Mouse (Mus musculus): ENCODE results near the gene Bcar3. TPM values are rescaled to one million over a fixed set of nuclear protein-coding genes. Genes with fewer than 3 reads are reported as not detected.

Bcar3 gene
- polyA plus RNA-seq, 1 experiment from 2014 or later, result 33.8 TPM

DNA sequence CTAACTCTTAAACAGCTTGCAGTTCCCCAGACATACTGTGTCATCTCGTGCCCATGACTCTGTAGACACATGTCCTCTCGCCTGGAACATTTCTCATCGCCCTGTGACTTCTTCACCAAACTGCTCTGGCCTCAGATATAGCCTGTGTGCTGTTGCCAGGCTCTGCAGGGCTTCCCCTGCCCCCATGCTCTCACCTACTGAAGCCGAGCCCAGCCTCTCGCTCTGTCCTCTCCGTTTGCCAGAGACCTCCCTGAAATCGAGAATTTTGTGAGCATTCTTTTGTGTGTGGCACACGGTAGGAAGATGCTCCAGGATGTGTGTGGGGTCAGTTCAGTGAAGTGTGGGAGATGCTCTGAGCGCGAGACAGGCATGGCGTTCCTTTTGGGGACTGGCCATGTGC lies 151.8 kb downstream of the Bcar3 start:
- peaks cover 8% of the 10 kb centered on the region for H3K36me3 ChIP-seq (ENCODE audit: control insufficient read depth, insufficient read depth)
- no peak for ATAC-seq
- no peak overlapping the region for H3K4me3 ChIP-seq (ENCODE audit: low read depth, low read length)
- H3K4me2 ChIP-seq (replicated peaks; ENCODE audit: low read depth), result no peak overlapping the region
- H3K27ac ChIP-seq (ENCODE audit: low read depth, low read length), result no peak overlapping the region
- H3K9me3 ChIP-seq (ENCODE audit: control insufficient read depth), result no peaks in the 10 kb centered on the region
- no peaks in the 10 kb centered on the region for H3K27me3 ChIP-seq (replicated peaks; ENCODE audit: control insufficient read depth, insufficient read depth, low read length)
- WGBS, result 87% methylated on average over 11 of the region's 11 CpGs
- no peak overlapping the region for H3K9ac ChIP-seq (ENCODE audit: low read depth, low read length)
- TF ChIP-seq CTCF (IDR thresholded peaks at IDR 0.05; ENCODE audit: low read depth), result no peak
- H3K4me1 ChIP-seq (replicated peaks; ENCODE audit: control insufficient read depth, insufficient read depth, low read length), result no peaks in the 10 kb centered on the region

DNA sequence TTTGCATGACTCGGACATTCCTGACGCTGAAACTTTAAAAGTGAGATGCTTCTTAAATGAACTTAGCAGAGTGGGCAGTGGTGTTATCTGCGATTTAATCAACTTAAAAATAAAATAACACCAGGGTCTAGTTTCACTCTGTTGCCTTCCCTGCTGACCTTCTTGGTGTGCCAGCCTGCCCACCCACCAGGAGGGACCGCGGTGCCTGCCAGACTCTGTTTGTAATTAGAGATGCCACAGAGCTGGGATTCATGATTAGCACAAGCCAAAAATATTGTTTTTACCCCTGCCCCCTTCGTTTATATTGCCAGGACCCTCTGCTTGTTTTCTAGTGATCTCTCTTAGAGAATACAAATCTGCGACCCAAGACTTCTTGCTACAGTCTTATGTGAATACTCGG lies 152.7 kb downstream of the Bcar3 start:
- 86% methylated on average over 8 of the region's 8 CpGs for WGBS

DNA sequence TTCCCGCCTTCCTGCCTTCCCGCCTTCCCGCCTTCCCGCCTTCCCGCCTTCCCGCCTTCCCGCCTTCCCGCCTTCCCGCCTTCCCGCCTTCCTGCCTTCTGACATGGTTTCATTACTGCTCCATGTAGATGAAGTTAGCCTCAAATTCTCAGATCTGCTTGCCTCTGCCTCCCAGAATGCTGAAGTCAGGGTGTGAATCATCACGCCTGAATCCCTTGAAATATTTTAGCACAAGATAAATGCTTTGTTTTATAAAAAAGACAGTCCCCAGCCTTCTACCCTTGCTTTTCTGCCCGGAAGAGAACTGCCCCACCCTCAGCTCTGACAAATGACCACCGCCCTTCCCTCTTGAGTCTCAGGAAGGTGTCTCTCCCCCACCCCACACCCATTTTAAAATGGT lies 154.3 kb downstream of the Bcar3 start:
- H3K27ac ChIP-seq (ENCODE audit: low read depth, low read length), result no peak overlapping the region
- H3K27me3 ChIP-seq (replicated peaks; ENCODE audit: control insufficient read depth, insufficient read depth, low read length), result no peaks in the 10 kb centered on the region
- no peaks in the 10 kb centered on the region for H3K4me1 ChIP-seq (replicated peaks; ENCODE audit: control insufficient read depth, insufficient read depth, low read length)
- no peak for ATAC-seq
- TF ChIP-seq CTCF (IDR thresholded peaks at IDR 0.05; ENCODE audit: low read depth), result no peak
- 92% methylated on average over 13 of the region's 13 CpGs for WGBS
- peaks cover 9% of the 10 kb centered on the region for H3K36me3 ChIP-seq (ENCODE audit: control insufficient read depth, insufficient read depth)
- H3K9me3 ChIP-seq (ENCODE audit: control insufficient read depth), result no peaks in the 10 kb centered on the region
- no peak overlapping the region for H3K4me3 ChIP-seq (ENCODE audit: low read depth, low read length)
- no peak overlapping the region for H3K4me2 ChIP-seq (replicated peaks; ENCODE audit: low read depth)
- no peak overlapping the region for H3K9ac ChIP-seq (ENCODE audit: low read depth, low read length)

More for the DNA sequence above, 152.7 kb downstream of the Bcar3 start:
- Histone ChIP-seq H3K9ac (ENCODE audit: low read depth, low read length) (no peak overlapping the region), H3K9me3 (ENCODE audit: control insufficient read depth) (no peaks in the 10 kb centered on the region), H3K4me2 (replicated peaks; ENCODE audit: low read depth) (no peak overlapping the region), H3K4me1 (replicated peaks; ENCODE audit: control insufficient read depth, insufficient read depth, low read length) (no peaks in the 10 kb centered on the region), H3K36me3 (ENCODE audit: control insufficient read depth, insufficient read depth) (peaks cover 9% of the 10 kb centered on the region), H3K27ac (ENCODE audit: low read depth, low read length) (no peak overlapping the region), H3K27me3 (replicated peaks; ENCODE audit: control insufficient read depth, insufficient read depth, low read length) (no peaks in the 10 kb centered on the region), H3K4me3 (ENCODE audit: low read depth, low read length) (no peak overlapping the region)
- no peak for ATAC-seq
- TF ChIP-seq CTCF (IDR thresholded peaks at IDR 0.05; ENCODE audit: low read depth), result no peak

DNA sequence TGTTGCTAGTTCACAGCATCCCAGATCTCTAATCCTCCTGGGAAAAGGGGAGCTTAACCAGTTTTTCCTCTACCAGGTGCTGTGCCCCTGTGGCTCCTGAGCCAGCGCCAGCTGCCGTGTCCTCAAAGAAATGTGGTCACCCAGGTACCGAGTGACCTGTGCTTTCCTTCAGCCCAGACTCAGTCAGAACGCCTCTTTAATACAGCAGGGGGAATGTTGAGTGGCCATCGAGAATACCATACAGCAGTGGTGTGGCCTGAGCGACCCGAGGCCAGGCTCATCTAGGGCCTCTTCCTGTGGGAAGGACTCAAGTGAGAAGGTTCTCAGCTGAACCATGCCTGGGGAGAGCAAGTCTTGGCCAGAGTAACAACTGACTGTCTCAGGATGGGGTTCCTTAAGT lies 156.1 kb downstream of the Bcar3 start:
- Histone ChIP-seq H3K9ac (ENCODE audit: low read depth, low read length) (no peak overlapping the region), H3K4me1 (replicated peaks; ENCODE audit: control insufficient read depth, insufficient read depth, low read length) (no peaks in the 10 kb centered on the region), H3K9me3 (ENCODE audit: control insufficient read depth) (no peaks in the 10 kb centered on the region), H3K36me3 (ENCODE audit: control insufficient read depth, insufficient read depth) (peaks cover 19% of the 10 kb centered on the region), H3K4me2 (replicated peaks; ENCODE audit: low read depth) (no peak overlapping the region), H3K27me3 (replicated peaks; ENCODE audit: control insufficient read depth, insufficient read depth, low read length) (no peaks in the 10 kb centered on the region), H3K27ac (ENCODE audit: low read depth, low read length) (no peak overlapping the region), H3K4me3 (ENCODE audit: low read depth, low read length) (no peak overlapping the region)
- ATAC-seq, result no peak
- WGBS, result 84% methylated on average over 7 of the region's 7 CpGs
- TF ChIP-seq CTCF (IDR thresholded peaks at IDR 0.05; ENCODE audit: low read depth), result no peak

DNA sequence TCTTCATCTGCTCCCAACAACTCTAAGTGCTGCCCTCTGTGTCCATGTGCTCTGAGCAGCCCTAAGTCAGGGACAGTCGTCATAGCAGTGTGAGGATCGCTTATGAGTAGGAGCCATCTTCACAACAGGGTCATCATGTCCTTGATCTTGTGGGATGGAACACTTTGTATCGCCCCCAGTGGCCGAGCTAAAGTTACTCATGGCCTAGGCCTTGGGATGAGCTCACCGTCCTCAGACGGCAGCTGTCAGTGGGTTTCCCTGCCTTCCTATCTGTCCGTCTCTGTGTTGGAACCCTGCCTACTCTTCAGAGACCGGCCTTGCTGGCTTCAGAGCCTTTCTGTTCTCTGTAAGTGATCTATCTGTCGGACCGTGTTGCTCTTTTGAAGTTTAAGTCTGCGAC lies 159.9 kb downstream of the Bcar3 start:
- 86% methylated on average over 11 of the region's 11 CpGs for WGBS
- Histone ChIP-seq H3K36me3 (ENCODE audit: control insufficient read depth, insufficient read depth) (peaks cover 19% of the 10 kb centered on the region), H3K27ac (ENCODE audit: low read depth, low read length) (no peak overlapping the region), H3K9ac (ENCODE audit: low read depth, low read length) (no peak overlapping the region), H3K27me3 (replicated peaks; ENCODE audit: control insufficient read depth, insufficient read depth, low read length) (no peaks in the 10 kb centered on the region), H3K4me3 (ENCODE audit: low read depth, low read length) (no peak overlapping the region), H3K4me2 (replicated peaks; ENCODE audit: low read depth) (no peak overlapping the region), H3K4me1 (replicated peaks; ENCODE audit: control insufficient read depth, insufficient read depth, low read length) (no peaks in the 10 kb centered on the region), H3K9me3 (ENCODE audit: control insufficient read depth) (no peaks in the 10 kb centered on the region)
- ATAC-seq, result no peak
- TF ChIP-seq CTCF (IDR thresholded peaks at IDR 0.05; ENCODE audit: low read depth), result no peak

DNA sequence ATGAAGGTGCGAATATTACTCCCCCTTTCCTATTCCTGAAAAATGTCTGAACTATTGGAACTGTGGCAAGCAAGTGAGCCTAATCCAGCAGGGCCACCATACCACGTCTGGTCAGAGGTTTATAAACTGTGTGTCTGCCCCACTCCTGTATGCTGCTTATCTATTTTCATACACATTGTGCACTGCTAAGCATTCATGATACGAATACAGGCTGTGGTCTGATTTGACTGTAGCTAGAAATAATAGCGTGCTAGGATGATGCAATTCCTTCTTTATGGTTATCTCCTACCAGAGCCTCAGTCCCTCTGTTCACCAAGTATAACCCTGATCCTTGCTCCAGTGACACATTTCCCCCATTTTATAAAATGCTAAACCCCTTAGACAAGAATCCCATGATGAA lies 162.2 kb downstream of the Bcar3 start:
- Histone ChIP-seq H3K36me3 (ENCODE audit: control insufficient read depth, insufficient read depth) (peaks cover 10% of the 10 kb centered on the region; the same call in 1 of the 2 replicates), H3K4me1 (replicated peaks; ENCODE audit: control insufficient read depth, insufficient read depth, low read length) (no peaks in the 10 kb centered on the region), H3K4me3 (ENCODE audit: low read depth, low read length) (no peak overlapping the region), H3K9me3 (ENCODE audit: control insufficient read depth) (no peaks in the 10 kb centered on the region), H3K27ac (ENCODE audit: low read depth, low read length) (no peak overlapping the region), H3K27me3 (replicated peaks; ENCODE audit: control insufficient read depth, insufficient read depth, low read length) (no peaks in the 10 kb centered on the region), H3K4me2 (replicated peaks; ENCODE audit: low read depth) (no peak overlapping the region), H3K9ac (ENCODE audit: low read depth, low read length) (no peak overlapping the region)
- ATAC-seq, result no peak
- no peak for TF ChIP-seq CTCF (IDR thresholded peaks at IDR 0.05; ENCODE audit: low read depth)
- WGBS, result 65% methylated on average over 4 of the region's 4 CpGs

DNA sequence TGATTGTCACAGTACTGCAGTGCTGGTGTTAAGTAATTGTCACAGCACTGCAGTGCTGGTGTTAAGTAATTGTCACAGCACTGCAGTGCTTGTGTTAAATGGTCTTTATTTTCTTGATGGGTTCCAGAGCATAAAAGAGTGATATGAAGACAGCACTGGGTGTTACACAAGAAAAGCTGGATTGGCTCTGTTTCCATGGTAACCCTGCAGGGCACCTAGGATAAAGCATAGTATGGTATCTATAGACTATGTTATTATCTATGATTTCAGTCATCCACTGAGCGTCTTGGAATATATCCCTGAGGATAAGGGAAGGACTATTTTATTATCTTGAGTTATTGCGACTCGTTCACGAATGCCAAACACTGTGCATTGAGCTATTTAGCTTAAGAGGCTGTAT lies 162.9 kb downstream of the Bcar3 start:
- H3K9me3 ChIP-seq (ENCODE audit: control insufficient read depth), result no peaks in the 10 kb centered on the region
- H3K27ac ChIP-seq (ENCODE audit: low read depth, low read length), result no peak overlapping the region
- 32% methylated on average over 4 of the region's 4 CpGs for WGBS
- no peak overlapping the region for H3K4me2 ChIP-seq (replicated peaks; ENCODE audit: low read depth)
- peaks cover 10% of the 10 kb centered on the region; the same call in 1 of the 2 replicates for H3K36me3 ChIP-seq (ENCODE audit: control insufficient read depth, insufficient read depth)
- no peak for TF ChIP-seq CTCF (IDR thresholded peaks at IDR 0.05; ENCODE audit: low read depth)
- no peaks in the 10 kb centered on the region for H3K27me3 ChIP-seq (replicated peaks; ENCODE audit: control insufficient read depth, insufficient read depth, low read length)
- H3K9ac ChIP-seq (ENCODE audit: low read depth, low read length), result no peak overlapping the region
- H3K4me1 ChIP-seq (replicated peaks; ENCODE audit: control insufficient read depth, insufficient read depth, low read length), result no peaks in the 10 kb centered on the region
- ATAC-seq, result no peak
- H3K4me3 ChIP-seq (ENCODE audit: low read depth, low read length), result no peak overlapping the region

Measured in intestine, postnatal 0 days (tissue).